Mouse (Mus musculus): ENCODE measurements at regions not wholly inside any gene's neighbourhood (a gene's known extent, or its start where the extent isn't known, plus 50 kb on each side); places are given as distances from the start of the nearest gene placed in this dataset.

GRCm38 (mm10) chr13:101878168-101878567, 110.2 kb upstream of the Pik3r1 start:
- no peak for DNase-seq (ENCODE audit: low spot score)
- intact Hi-C loops (cut with DNase I): no loop called here

GRCm38 (mm10) chr13:101879561-101880081, 111.6 kb upstream of the Pik3r1 start:
- peak; percentile 4 for DNase-seq (ENCODE audit: low spot score)
- intact Hi-C loops (cut with DNase I): no loop called here

GRCm38 (mm10) chr13:101883177-101883576, 115.2 kb upstream of the Pik3r1 start:
- intact Hi-C loops (cut with DNase I): no loop called here
- DNase-seq (ENCODE audit: low spot score): no peak

- no peak for DNase-seq (ENCODE audit: low spot score)
- intact Hi-C loops (cut with DNase I): no loop called here
Measured at GRCm38 (mm10) chr13:101884752-101885151, 116.7 kb upstream of the Pik3r1 start.

GRCm38 (mm10) chr13:101891473-101891872, 123.5 kb upstream of the Pik3r1 start:
- intact Hi-C loops (cut with DNase I): no loop called here
- DNase-seq (ENCODE audit: low spot score): no peak

GRCm38 (mm10) chr13:101893035-101893600, 125.1 kb upstream of the Pik3r1 start:
- intact Hi-C loops (cut with DNase I): no loop called here
- no peak for DNase-seq (ENCODE audit: low spot score)

- intact Hi-C loops (cut with DNase I): no loop called here
- no peak for DNase-seq (ENCODE audit: low spot score)
Measured at GRCm38 (mm10) chr13:101895161-101895560, 127.1 kb upstream of the Pik3r1 start.

- DNase-seq (ENCODE audit: low spot score): no peak
- intact Hi-C loops (cut with DNase I): no loop called here
Measured at GRCm38 (mm10) chr13:101895686-101896085, 127.7 kb upstream of the Pik3r1 start.

- DNase-seq (ENCODE audit: low spot score): no peak
- intact Hi-C loops (cut with DNase I): no loop called here
Measured at GRCm38 (mm10) chr13:101896946-101897345, 128.9 kb upstream of the Pik3r1 start.

GRCm38 (mm10) chr13:101902213-101902612, 134.2 kb upstream of the Pik3r1 start:
- intact Hi-C loops (cut with DNase I): no loop called here

GRCm38 (mm10) chr13:101905909-101906676, 138.1 kb upstream of the Pik3r1 start:
- intact Hi-C loops (cut with DNase I): no loop called here
- no peak for DNase-seq (ENCODE audit: low spot score)

More at GRCm38 (mm10) chr13:101902213-101902612, 134.2 kb upstream of the Pik3r1 start:
- no peak for DNase-seq (ENCODE audit: low spot score)

GRCm38 (mm10) chr13:101909026-101909425, 141.0 kb upstream of the Pik3r1 start:
- peak; percentile 21 for DNase-seq (ENCODE audit: low spot score)
- intact Hi-C loops (cut with DNase I): no loop called here

- no peak for DNase-seq (ENCODE audit: low spot score)
- intact Hi-C loops (cut with DNase I): no loop called here
Measured at GRCm38 (mm10) chr13:101910687-101911086, 142.7 kb upstream of the Pik3r1 start.

- no peak for DNase-seq (ENCODE audit: low spot score)
- intact Hi-C loops (cut with DNase I): no loop called here
Measured at GRCm38 (mm10) chr13:101914132-101914531, 146.1 kb upstream of the Pik3r1 start.

- intact Hi-C loops (cut with DNase I): loop anchor here (5.0 kb wide), 1 partner anchor 108 kb away; no protein-coding TSS in a partner anchor
- DNase-seq (ENCODE audit: low spot score): no peak
Measured at GRCm38 (mm10) chr13:101914691-101915541, 146.9 kb upstream of the Pik3r1 start.

GRCm38 (mm10) chr13:101915542-101915941, 147.5 kb upstream of the Pik3r1 start:
- no peak for DNase-seq (ENCODE audit: low spot score)
- intact Hi-C loops (cut with DNase I): loop anchor here (5.0 kb wide), 1 partner anchor 108 kb away; no protein-coding TSS in a partner anchor

- no peak for DNase-seq (ENCODE audit: low spot score)
- intact Hi-C loops (cut with DNase I): loop anchor here (5.0 kb wide), 1 partner anchor 109 kb away; no protein-coding TSS in a partner anchor
Measured at GRCm38 (mm10) chr13:101915948-101916594, 148.1 kb upstream of the Pik3r1 start.

GRCm38 (mm10) chr13:101916876-101917275, 148.9 kb upstream of the Pik3r1 start:
- no peak for DNase-seq (ENCODE audit: low spot score)
- intact Hi-C loops (cut with DNase I): loop anchor here (5.0 kb wide), 1 partner anchor 110 kb away; no protein-coding TSS in a partner anchor

GRCm38 (mm10) chr13:101918185-101918584, 150.2 kb upstream of the Pik3r1 start:
- intact Hi-C loops (cut with DNase I): loop anchor here (5.0 kb wide), 1 partner anchor 111 kb away; no protein-coding TSS in a partner anchor

GRCm38 (mm10) chr13:101919266-101919665, 151.2 kb upstream of the Pik3r1 start:
- DNase-seq (ENCODE audit: low spot score): peak; percentile 14
- intact Hi-C loops (cut with DNase I): loop anchor here (5.0 kb wide), 1 partner anchor 112 kb away; no protein-coding TSS in a partner anchor

More at GRCm38 (mm10) chr13:101918185-101918584, 150.2 kb upstream of the Pik3r1 start:
- DNase-seq (ENCODE audit: low spot score): no peak
